Mouse (Mus musculus) erythroid progenitor cell, adult 5-6 weeks (primary cell): ENCODE data around the gene Chaf1a. TPM values are rescaled to one million over a fixed set of nuclear protein-coding genes. Genes with fewer than 3 reads are reported as not detected.
A peak's percentile ranks its signal among the peaks of the same experiment; 100 is the strongest.
"Not testable (repeated sequence)": the region's sequence is repeated elsewhere in the genome, so short reads cannot be mapped to it uniquely, and the experiment has no call there.

Experiments used
- ATAC-seq: replicated peaks from 2 replicates; pipeline ENCODE4 v1.8.0; 2016; ENCODE audit warnings: moderate number of reproducible peaks, mild to moderate bottlenecking, moderate TSS enrichment, inconsistent platforms; ENCODE audit not compliant: poor library complexity, low FRiP score, severe bottlenecking
- total RNA-seq, 2 experiments: library from RNA; stranded (forward) in 1 of 2; stranded (reverse) in 1 of 2; fragments of 150-400 nt in 1 of 2; fragments of 186-747, 209-891 nt in 1 of 2; gene quantifications; 2 replicates each; pipeline versions ENCODE4 v1.2.3 to v1.2.4; 2015 to 2017; ENCODE audit warnings: low replicate concordance in 2 of 2

The Chaf1a gene
- total RNA-seq, 2 experiments from 2014 or later: 26.4 to 32.6 TPM

GRCm38 (mm10) chr17:56035216-56035615 lies 5.0 kb upstream of the Chaf1a start:
- ATAC-seq: no peak

- ATAC-seq: peak; percentile 85
Measured at GRCm38 (mm10) chr17:56036176-56036900, 3.9 kb upstream of the Chaf1a start, which contains the start of gene Sh3gl1. Gene Sh3gl1, minus strand, starts transcription at chr17:56036635.

- no peak; the same call in 1 of the 2 replicates for ATAC-seq
Measured at GRCm38 (mm10) chr17:56036901-56037287, 3.3 kb upstream of the Chaf1a start.

- ATAC-seq: no peak
Measured at GRCm38 (mm10) chr17:56038583-56039261, 1.5 kb upstream of the Chaf1a start.

- ATAC-seq: no peak
Measured at GRCm38 (mm10) chr17:56039345-56039744, 894 bp upstream of the Chaf1a start.

GRCm38 (mm10) chr17:56040857-56041163 lies 571 bp downstream of the Chaf1a start:
- no peak for ATAC-seq

- no peak for ATAC-seq
Measured at GRCm38 (mm10) chr17:56051369-56051768, 11.1 kb downstream of the Chaf1a start.

GRCm38 (mm10) chr17:56054938-56055337 lies 14.7 kb downstream of the Chaf1a start:
- no peak for ATAC-seq

GRCm38 (mm10) chr17:56055945-56056678 lies 15.9 kb downstream of the Chaf1a start:
- ATAC-seq: no peak

GRCm38 (mm10) chr17:56057381-56058120 lies 17.3 kb downstream of the Chaf1a start:
- no peak for ATAC-seq

GRCm38 (mm10) chr17:56062081-56062480 lies 21.8 kb downstream of the Chaf1a start:
- ATAC-seq: no peak

GRCm38 (mm10) chr17:56065715-56066114 lies 25.5 kb downstream of the Chaf1a start:
- not testable (repeated sequence) for ATAC-seq

GRCm38 (mm10) chr17:56066451-56066850 lies 26.2 kb downstream of the Chaf1a start:
- ATAC-seq: no peak

- no peak for ATAC-seq
Measured at GRCm38 (mm10) chr17:56069066-56069465, 28.8 kb downstream of the Chaf1a start.

GRCm38 (mm10) chr17:56071126-56071525 lies 30.9 kb downstream of the Chaf1a start:
- ATAC-seq: no peak

- no peak for ATAC-seq
Measured at GRCm38 (mm10) chr17:56072243-56072642, 32.0 kb downstream of the Chaf1a start.

- ATAC-seq: peak; percentile 31
Measured at GRCm38 (mm10) chr17:56074097-56074826, 34.0 kb downstream of the Chaf1a start.

- peak; percentile 61 for ATAC-seq
Measured at GRCm38 (mm10) chr17:56074827-56075208, 34.6 kb downstream of the Chaf1a start, which contains the start of gene Ubxn6. Gene Ubxn6, minus strand, starts transcription at chr17:56075028.

GRCm38 (mm10) chr17:56077523-56077922 lies 37.3 kb downstream of the Chaf1a start:
- no peak for ATAC-seq
